ENCODE assay signal across 10 mouse cellular contexts in genomic region chr5:115482390-115483265, GRCm38 (mm10). TPM values are rescaled to one million over a fixed set of nuclear protein-coding genes. Genes with fewer than 3 reads are reported as not detected.
DNase-seq lines count a peak whose midpoint lies in the region; ATAC-seq and TF ChIP-seq lines count a peak whose summit lies in the region.
"Had no signal": no experiment of that assay in that cellular context is flagged by ENCODE, and none has a peak within 500 bp of the region (broad histone marks: within the 10 kb centered on the region; RNA-seq: fewer than 3 reads in every experiment).

No protein-coding gene starts in this region.

- peak overlapping the region; percentile 39; the same call in 1 of the 2 replicates for H3K9ac ChIP-seq in lung, embryonic 16.5 days (ENCODE audit: low read length)
- no peak overlapping the region for H3K9ac ChIP-seq in lung, postnatal 0 days (replicated peaks; ENCODE audit: low read depth)
- peak overlapping the region; percentile 18 for H3K9ac ChIP-seq in stomach, embryonic 16.5 days (ENCODE audit: low read length)

- peak; percentile 53 for DNase-seq in cerebellum, adult 11-12 months
- DNase-seq in cerebellum, adult 8-10 months: no peak
- DNase-seq in lung, postnatal 0 days (ENCODE audit: low spot score): no peak
- DNase-seq in limb, embryonic 10.5 days (ENCODE audit: low spot score): no peak
- no peak for DNase-seq in gastrocnemius, adult 8-10 months (ENCODE audit: low spot score in 2 of 2)
- DNase-seq in left cerebral cortex, adult 8-10 months (ENCODE audit: low spot score in 2 of 2): no peak

- peaks cover 10% of the 10 kb centered on the region for H3K4me1 ChIP-seq in lung, embryonic 16.5 days (replicated peaks; ENCODE audit: control insufficient read depth, insufficient read depth, low read length)
- no peaks in the 10 kb centered on the region; the same call in 1 of the 2 replicates for H3K4me1 ChIP-seq in lung, postnatal 0 days (ENCODE audit: insufficient read depth, low read depth, low read length)
- peaks cover 22% of the 10 kb centered on the region for H3K4me1 ChIP-seq in limb, embryonic 10.5 days
- no peaks in the 10 kb centered on the region; the same call in 1 of the 2 replicates for H3K4me1 ChIP-seq in stomach, embryonic 16.5 days (ENCODE audit: control insufficient read depth, insufficient read depth, low read length)

- TF ChIP-seq EP300 in lung, postnatal 0 days (IDR thresholded peaks at IDR 0.05): no peak

- H3K27me3 ChIP-seq in lung, embryonic 16.5 days (ENCODE audit: control insufficient read depth, insufficient read depth, low read depth, low read length): no peaks in the 10 kb centered on the region; the same call in 1 of the 2 replicates
- H3K27me3 ChIP-seq in lung, postnatal 0 days (replicated peaks; ENCODE audit: insufficient read depth, low read length): no peaks in the 10 kb centered on the region
- peaks cover 45% of the 10 kb centered on the region for H3K27me3 ChIP-seq in limb, embryonic 10.5 days (ENCODE audit: low read depth, poor library complexity, severe bottlenecking)
- no peaks in the 10 kb centered on the region for H3K27me3 ChIP-seq in stomach, embryonic 16.5 days (ENCODE audit: control insufficient read depth, insufficient read depth, low read length)

- H3K36me3 ChIP-seq in lung, embryonic 16.5 days (ENCODE audit: control insufficient read depth, insufficient read depth, low read length): no peaks in the 10 kb centered on the region; the same call in 1 of the 2 replicates
- 0 out of 2 replicates have a peak, but pooled peaks cover 3% of the 10 kb centered on the region for H3K36me3 ChIP-seq in lung, postnatal 0 days (ENCODE audit: insufficient read depth, low read length)
- H3K36me3 ChIP-seq in limb, embryonic 10.5 days: peaks cover 5% of the 10 kb centered on the region
- no peaks in the 10 kb centered on the region for H3K36me3 ChIP-seq in stomach, embryonic 16.5 days (ENCODE audit: control insufficient read depth, insufficient read depth, low read length)

- TF ChIP-seq CTCF in lung, postnatal 0 days (IDR thresholded peaks at IDR 0.05): no peak

- ATAC-seq in lung, embryonic 16.5 days (ENCODE audit: low read depth): no peak
- ATAC-seq in lung, postnatal 0 days: no peak
- ATAC-seq in stomach, embryonic 16.5 days (ENCODE audit: insufficient read depth, low FRiP score): no peak

- H3K27ac ChIP-seq in lung, embryonic 16.5 days (ENCODE audit: low read length): no peak overlapping the region
- no peak overlapping the region for H3K27ac ChIP-seq in lung, postnatal 0 days (ENCODE audit: low read length)
- H3K27ac ChIP-seq in limb, embryonic 10.5 days: no peak overlapping the region
- H3K27ac ChIP-seq in stomach, embryonic 16.5 days (ENCODE audit: low read length): no peak overlapping the region

- H3K9me3 ChIP-seq in lung, embryonic 16.5 days (ENCODE audit: control insufficient read depth, low read length): no peaks in the 10 kb centered on the region
- no peaks in the 10 kb centered on the region for H3K9me3 ChIP-seq in lung, postnatal 0 days (ENCODE audit: low read length)
- no peaks in the 10 kb centered on the region for H3K9me3 ChIP-seq in limb, embryonic 10.5 days (replicated peaks)
- no peaks in the 10 kb centered on the region for H3K9me3 ChIP-seq in stomach, embryonic 16.5 days (replicated peaks; ENCODE audit: control insufficient read depth, low read length)

- 44% methylated on average over 38 of the region's 38 CpGs for WGBS in lung, embryonic 16.5 days
- WGBS in lung, postnatal 0 days: 53% methylated on average over 38 of the region's 38 CpGs
- 24% methylated on average over 38 of the region's 38 CpGs for WGBS in limb, embryonic 10.5 days
- WGBS in stomach, embryonic 16.5 days: 52% methylated on average over 38 of the region's 38 CpGs

- H3K4me2 ChIP-seq in lung, embryonic 16.5 days (ENCODE audit: low read depth, low read length): 0 out of 2 replicates have a peak overlapping the region, but pooled peaks have one; percentile 9
- no peak overlapping the region for H3K4me2 ChIP-seq in lung, postnatal 0 days (replicated peaks; ENCODE audit: low read depth, low read length)
- H3K4me2 ChIP-seq in stomach, embryonic 16.5 days (ENCODE audit: low read depth, low read length): no peak overlapping the region

- no peak overlapping the region for H3K4me3 ChIP-seq in lung, embryonic 16.5 days (ENCODE audit: low read length)
- H3K4me3 ChIP-seq in lung, postnatal 0 days (ENCODE audit: low read depth, low read length): no peak overlapping the region
- peak overlapping the region; percentile 34 for H3K4me3 ChIP-seq in limb, embryonic 10.5 days
- no peak overlapping the region for H3K4me3 ChIP-seq in stomach, embryonic 16.5 days (replicated peaks; ENCODE audit: low read length)

RNA-seq across cellular contexts. Expression of gene Sirt4, which starts 1.9 kb away (rescaled TPM):
- polyA plus RNA-seq in lung, embryonic 16.5 days (2015; fragmentation: Nextera tagmentation; extraction: Ambion mirVana): 28.1 and 31.4 TPM in 2 replicates
- 15.7 and 18.0 TPM in 2 replicates for polyA plus RNA-seq in lung, postnatal 0 days (2015; fragmentation: Nextera tagmentation; extraction: Ambion mirVana)
- 16.0 and 18.5 TPM in 2 replicates for polyA plus RNA-seq in limb, embryonic 10.5 days (2016; fragmentation: Nextera tagmentation; extraction: Ambion mirVana)
- polyA plus RNA-seq in stomach, embryonic 16.5 days (2015; fragmentation: Nextera tagmentation; extraction: Ambion mirVana): 24.4 and 28.0 TPM in 2 replicates
- total RNA-seq in gastrocnemius, adult 8-10 months (2022): 10 to 100 TPM in 1 of 4 experiments, 1 to 10 TPM in 3; 7.2 to 13.5 (median 9.4) TPM
- total RNA-seq in left cerebral cortex, adult 8-10 months (2022): 10 to 100 TPM; 27.1 to 38.6 (median 33.1) TPM

RNA-seq across cellular contexts. Expression of gene Pla2g1b, which starts 16.6 kb away (rescaled TPM):
- polyA plus RNA-seq in lung, embryonic 16.5 days (2015; fragmentation: Nextera tagmentation; extraction: Ambion mirVana): 9.7 and 9.8 TPM in 2 replicates
- polyA plus RNA-seq in lung, postnatal 0 days (2015; fragmentation: Nextera tagmentation; extraction: Ambion mirVana): 70.5 and 71.7 TPM in 2 replicates
- not detected in 2 replicates for polyA plus RNA-seq in limb, embryonic 10.5 days (2016; fragmentation: Nextera tagmentation; extraction: Ambion mirVana)
- polyA plus RNA-seq in stomach, embryonic 16.5 days (2015; fragmentation: Nextera tagmentation; extraction: Ambion mirVana): 16.6 and 20.5 TPM in 2 replicates
- total RNA-seq in gastrocnemius, adult 8-10 months (2022): not detected
- total RNA-seq in left cerebral cortex, adult 8-10 months (2022): not detected
- total RNA-seq: hematopoietic stem cell, adult 5-6 weeks; left cerebral cortex, postnatal 36 days had no signal

RNA-seq across cellular contexts. Expression of gene Pxn, which starts 23.8 kb away (rescaled TPM):
- polyA plus RNA-seq in lung, embryonic 16.5 days (2015; fragmentation: Nextera tagmentation; extraction: Ambion mirVana): 70.1 and 74.4 TPM in 2 replicates
- polyA plus RNA-seq in lung, postnatal 0 days (2015; fragmentation: Nextera tagmentation; extraction: Ambion mirVana): 56.4 and 59.3 TPM in 2 replicates
- polyA plus RNA-seq in limb, embryonic 10.5 days (2016; fragmentation: Nextera tagmentation; extraction: Ambion mirVana): 36.8 and 45.3 TPM in 2 replicates
- 41.9 and 44.5 TPM in 2 replicates for polyA plus RNA-seq in stomach, embryonic 16.5 days (2015; fragmentation: Nextera tagmentation; extraction: Ambion mirVana)
- 10 to 100 TPM; 76.0 to 89.9 (median 78.1) TPM for total RNA-seq in gastrocnemius, adult 8-10 months (2022)
- total RNA-seq in left cerebral cortex, adult 8-10 months (2022): 10 to 100 TPM; 18.3 to 27.8 (median 22.9) TPM

RNA-seq across cellular contexts. Expression of gene Msi1, which starts 53.2 kb away (rescaled TPM):
- 3.9 and 6.0 TPM in 2 replicates for polyA plus RNA-seq in lung, embryonic 16.5 days (2015; fragmentation: Nextera tagmentation; extraction: Ambion mirVana)
- polyA plus RNA-seq in lung, postnatal 0 days (2015; fragmentation: Nextera tagmentation; extraction: Ambion mirVana): 1.2 TPM in 2 replicates
- polyA plus RNA-seq in limb, embryonic 10.5 days (2016; fragmentation: Nextera tagmentation; extraction: Ambion mirVana): 54.0 and 60.6 TPM in 2 replicates
- polyA plus RNA-seq in stomach, embryonic 16.5 days (2015; fragmentation: Nextera tagmentation; extraction: Ambion mirVana): 3.5 and 4.9 TPM in 2 replicates
- total RNA-seq in gastrocnemius, adult 8-10 months (2022): under 1 TPM in 2 of 4 experiments, not detected in 2; 0.19 to 0.27 TPM
- total RNA-seq in left cerebral cortex, adult 8-10 months (2022): 10 to 100 TPM; 43.2 to 58.9 (median 51.0) TPM
- total RNA-seq: hematopoietic stem cell, adult 5-6 weeks had no signal

Comparison
In these comparisons a context has a peak if more than half of its experiments do, and no peak if none do; other contexts are left out.
1. RNA of gene Pla2g1b, which starts 16.6 kb away (polyA plus RNA-seq): 70.5 to 71.7 TPM in lung, postnatal 0 days, 16.6 to 20.5 TPM in stomach, embryonic 16.5 days and 9.7 to 9.8 TPM in lung, embryonic 16.5 days; not detected in limb, embryonic 10.5 days; every median in the first group is over 10 times any median in the second.